Mouse (Mus musculus) fibroblast of lung, adult 2 months (primary cell): ENCODE data around the gene Rab3gap1.
"Not testable (repeated sequence)": the region's sequence is repeated elsewhere in the genome, so short reads cannot be mapped to it uniquely, and the experiment has no call there.

Source experiments
- DNase-seq: peaks from one replicate; pipeline ENCODE4 v3.0.0-alpha.2; 2011; ENCODE audit warnings: low read depth

The Rab3gap1 gene

DNA sequence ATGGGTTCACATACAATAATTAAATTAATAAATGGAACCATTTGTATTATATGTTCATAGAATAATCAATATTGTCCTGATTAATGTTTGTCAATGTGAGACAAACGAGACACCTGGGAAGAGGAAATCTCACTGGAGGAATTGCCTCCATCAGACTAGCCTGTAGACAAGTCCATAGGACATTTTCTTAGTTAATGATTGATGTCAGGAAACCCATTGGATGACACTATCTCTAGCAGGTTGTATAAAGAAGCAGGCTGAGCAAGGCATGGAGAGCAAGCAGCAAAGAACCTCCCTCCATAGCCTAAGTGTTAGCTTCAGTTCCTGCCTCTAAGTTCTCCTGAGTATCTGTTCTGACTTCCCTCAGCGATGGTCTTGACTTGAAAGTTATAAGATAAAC lies 64.8 kb downstream of the Rab3gap1 start:
- no peak for DNase-seq

DNA sequence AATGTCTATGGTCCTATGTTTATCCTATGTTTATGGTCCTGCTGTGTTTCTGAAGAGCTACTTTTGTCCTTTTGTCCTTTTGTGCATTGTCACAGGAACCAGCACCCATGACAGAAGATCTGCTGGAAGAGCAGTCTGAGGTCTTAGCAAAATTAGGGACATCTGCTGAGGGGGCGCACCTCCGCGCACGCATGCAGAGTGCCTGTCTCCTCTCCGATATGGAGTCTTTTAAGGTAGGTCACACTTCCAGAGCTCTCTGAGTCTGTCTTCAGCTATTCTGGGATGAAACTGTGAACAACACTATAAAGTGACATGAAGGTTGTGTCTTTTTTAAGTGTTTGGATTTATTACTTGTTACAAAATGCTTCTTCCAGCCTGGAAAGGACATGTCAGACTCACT lies 65.7 kb downstream of the Rab3gap1 start:
- no peak for DNase-seq

DNA sequence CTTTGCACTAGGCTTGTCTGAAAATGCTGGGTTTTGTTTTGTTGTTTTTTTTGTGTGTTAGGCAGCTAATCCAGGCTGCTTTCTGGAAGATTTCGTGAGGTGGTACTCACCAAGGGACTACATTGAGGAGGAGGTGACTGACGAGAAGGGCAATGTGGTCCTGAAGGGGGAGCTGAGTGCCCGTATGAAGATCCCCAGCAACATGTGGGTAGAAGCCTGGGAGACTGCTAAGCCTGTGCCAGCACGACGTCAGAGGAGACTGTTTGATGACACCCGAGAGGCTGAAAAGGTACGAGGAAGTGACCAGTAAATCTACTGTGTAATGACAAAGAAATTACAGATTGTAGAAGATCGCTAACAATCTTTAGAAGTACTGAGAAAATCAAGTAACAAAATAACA lies 68.7 kb downstream of the Rab3gap1 start:
- no peak for DNase-seq

DNA sequence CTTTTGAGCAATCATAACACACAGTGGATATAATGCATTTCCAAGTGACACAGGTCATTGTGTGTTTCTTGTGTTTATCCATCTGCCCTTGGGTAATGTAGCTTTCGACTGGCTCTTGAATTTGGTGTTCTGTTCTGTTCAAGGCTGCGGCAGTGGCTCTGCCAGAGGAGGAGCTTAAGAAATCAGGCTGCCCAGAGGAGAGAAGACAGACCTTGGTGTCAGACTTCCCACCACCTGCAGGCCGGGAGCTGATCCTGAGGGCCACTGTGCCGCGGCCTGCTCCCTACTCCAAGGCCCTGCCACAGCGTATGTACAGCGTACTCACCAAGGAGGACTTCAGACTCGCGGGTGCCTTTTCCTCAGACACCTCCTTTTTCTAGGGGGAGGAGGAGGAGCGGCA lies 73.7 kb downstream of the Rab3gap1 start:
- no peak for DNase-seq

DNA sequence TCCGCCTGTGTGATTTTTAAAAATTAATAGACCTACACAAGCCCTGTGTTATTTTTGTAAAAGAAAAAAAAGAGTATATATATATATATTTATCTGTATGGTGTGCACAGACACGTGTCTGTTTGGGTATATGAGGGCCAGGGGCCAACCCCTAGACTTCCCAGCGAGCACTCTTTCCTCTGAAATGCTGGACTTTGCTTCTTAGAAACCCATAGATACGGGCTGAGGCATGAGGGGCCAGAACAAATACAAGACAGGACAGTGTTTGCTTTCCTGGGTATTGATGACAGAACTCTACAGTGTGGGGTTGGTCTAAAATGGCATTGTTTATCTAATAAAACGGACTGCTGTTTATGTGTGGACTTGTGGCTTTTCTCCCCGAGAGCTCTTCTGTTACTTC lies 74.9 kb downstream of the Rab3gap1 start:
- DNase-seq: no peak

DNA sequence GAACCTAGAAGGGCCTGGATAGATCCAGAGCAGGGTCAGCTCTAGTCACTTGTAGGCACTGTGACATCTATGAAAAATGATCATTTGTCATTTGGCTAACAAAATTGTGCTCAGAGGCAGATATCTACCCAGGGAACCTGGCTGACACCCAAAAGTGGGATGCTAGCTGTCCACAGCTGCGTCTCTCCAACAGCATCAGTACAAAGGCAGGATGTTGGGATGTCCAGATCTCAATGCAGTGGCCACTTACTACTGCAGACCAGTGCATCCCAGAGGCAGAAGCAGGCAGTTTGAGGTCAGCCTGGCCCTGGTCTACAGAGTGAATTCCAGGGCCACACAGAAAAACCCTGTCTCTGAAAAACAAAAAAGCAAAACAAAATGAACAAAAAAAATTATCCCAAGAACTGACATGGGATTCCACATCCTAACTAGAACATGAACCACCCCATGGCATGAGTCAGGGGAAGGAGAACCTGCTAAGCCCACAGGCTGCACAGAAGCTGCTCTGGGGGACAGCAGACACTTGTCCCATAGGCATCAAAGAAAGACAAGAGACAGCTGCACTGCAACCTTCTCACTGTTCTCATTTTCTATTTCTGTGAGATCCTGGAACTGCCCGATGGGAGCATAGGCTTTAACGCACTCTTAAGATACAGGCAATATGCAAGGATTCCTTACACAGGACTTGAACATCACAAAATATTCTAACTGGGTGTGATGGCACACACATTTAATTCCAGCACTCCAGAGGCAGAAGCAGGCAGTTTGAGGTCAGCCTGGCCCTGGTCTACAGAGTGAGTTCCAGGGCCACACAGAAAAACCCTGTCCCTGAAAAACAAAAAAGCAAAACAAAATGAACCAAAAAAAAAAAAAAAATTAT lies 77.4 kb downstream of the Rab3gap1 start:
- no peak for DNase-seq

DNA sequence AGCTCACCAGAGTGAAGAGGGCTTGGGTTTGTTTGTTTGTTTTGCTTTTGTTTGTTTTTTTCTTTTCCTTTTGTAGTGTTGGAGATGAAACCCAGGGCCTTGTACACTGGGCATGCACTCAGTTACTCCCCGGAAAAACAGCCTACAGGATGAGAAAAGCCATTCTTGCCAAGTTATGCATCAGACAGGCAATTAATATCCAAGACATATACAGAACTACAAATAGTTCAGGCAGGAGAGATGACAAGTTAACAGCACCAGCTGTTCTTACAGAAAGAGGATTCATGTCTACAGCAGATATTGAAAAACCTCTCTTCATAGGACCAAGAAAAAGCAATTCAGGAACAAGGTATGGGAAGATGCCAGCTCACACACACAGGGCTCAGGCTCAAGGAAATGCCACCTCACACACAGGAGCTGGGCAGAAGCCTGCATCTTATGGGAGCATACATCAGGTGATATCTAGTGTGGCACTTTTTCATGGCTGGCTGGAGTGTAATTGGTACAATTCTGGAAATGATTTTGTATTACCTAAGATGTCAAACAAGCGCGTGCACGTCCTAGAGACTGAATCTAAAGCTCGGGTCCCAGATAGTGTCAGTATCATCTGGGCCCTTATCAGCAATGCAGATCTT lies 78.2 kb downstream of the Rab3gap1 start:
- DNase-seq: no peak

DNA sequence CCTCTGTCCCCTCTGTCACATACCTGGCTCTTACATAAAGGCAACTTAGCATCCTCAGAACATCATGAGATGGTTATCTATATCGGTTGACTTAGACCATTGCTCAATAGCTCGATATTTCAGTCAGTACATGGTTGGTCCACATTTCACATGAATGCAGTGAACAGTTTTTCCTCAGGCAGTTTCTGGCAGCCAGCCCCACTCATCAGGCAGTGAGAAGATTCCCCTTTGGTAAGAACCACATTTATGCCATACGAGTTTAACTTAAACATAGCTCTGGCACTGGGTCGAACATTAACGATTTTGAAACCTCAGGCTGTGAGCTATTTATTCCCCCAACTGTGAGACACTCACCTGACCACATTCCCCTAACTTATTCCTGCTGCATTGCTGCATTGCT lies 80.2 kb downstream of the Rab3gap1 start:
- DNase-seq: no peak

DNA sequence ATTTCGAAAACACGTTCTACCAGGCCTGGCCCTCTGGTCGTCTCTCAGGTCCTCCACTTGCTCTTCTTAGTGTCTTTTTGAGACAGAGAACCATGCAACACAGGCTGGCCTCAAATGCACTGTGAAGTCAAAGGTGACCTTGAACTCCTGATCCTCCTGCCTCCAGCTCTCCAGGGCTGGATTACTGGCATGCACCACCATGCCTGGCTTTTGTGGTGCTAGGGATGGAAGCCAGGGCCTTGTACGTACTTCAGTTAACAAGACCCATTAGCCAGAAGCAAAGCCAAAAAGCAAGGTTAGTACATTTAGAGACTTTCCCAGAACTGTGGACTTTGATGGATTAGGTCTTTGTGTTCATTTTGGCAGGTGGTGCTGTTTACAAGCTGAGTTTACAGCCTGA lies 83.7 kb downstream of the Rab3gap1 start:
- DNase-seq: no peak

DNA sequence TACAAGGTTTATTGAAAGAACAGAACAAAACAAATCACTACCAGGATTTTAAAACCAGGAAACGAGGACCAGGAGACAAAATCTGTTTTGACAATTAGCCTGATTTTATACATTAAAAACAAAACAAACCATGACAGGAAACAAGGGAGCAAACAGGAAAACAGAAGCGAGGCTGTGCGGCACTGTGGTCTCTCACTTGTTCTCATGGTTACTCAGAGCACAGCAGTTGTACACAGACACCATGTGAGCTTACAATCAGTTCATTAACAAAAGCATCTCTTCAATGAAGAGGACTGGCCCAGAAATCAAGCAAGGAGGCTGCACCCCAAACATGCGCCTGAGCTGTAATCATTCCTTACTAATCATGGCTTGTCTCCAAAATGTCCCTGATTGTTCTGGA lies 85.6 kb downstream of the Rab3gap1 start:
- not testable (repeated sequence) for DNase-seq

DNA sequence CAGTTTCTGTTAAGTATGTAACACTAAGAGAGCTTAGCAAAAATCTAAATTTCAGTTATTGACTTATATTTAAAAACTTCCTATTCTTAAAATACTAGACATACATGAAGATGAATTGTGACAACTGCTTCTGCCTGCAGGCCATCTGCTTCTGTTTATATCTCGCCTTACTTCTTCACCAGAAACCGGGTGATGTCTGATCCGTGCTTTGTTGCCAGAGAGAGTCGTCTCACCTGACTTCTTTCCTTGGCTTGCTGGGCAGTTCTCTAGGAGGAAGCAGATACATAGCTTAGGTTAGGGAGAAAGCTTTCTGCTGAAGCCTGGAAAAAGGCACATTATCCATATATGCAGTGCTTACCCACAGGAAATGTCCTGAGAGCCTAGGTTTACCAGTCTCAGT lies 86.2 kb downstream of the Rab3gap1 start:
- no peak for DNase-seq

DNA sequence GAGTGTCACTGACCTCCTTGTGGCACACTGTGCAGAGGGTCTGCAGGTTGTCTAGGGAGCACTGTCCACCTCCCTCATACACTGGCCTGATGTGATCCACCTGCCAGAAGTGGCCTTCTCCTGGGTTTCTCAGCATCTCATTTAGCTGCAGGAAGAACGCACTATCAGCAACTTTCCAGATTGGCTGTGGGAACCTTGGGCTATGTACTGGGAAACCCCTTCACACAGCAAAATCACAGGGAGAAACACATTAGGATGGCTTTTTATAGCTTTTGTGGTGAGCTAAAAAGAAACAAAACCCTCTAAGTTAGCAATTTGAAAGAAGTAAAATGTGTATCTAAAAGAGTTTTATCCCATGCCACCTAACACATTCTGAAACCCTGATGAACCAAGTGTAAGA lies 88.0 kb downstream of the Rab3gap1 start:
- no peak for DNase-seq

DNA sequence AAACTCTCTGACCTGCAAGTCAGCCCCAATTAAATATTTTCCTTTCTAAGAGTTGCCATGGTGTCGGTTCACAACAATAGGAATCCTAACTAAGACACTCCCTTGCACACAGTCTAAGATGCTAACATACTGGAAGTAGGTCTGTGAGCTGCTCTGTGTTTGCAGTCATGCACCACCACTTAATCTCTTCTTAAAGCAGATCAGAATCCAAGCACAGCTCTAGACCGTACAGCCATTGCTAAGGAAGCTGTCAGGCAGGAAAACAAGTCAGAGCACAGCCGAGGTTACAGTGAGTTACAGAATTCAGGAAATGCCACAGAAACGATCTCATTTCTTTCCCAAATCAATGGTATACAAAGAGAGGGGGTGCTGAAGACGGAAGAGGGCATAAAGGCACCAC lies 90.2 kb downstream of the Rab3gap1 start:
- DNase-seq: no peak

DNA sequence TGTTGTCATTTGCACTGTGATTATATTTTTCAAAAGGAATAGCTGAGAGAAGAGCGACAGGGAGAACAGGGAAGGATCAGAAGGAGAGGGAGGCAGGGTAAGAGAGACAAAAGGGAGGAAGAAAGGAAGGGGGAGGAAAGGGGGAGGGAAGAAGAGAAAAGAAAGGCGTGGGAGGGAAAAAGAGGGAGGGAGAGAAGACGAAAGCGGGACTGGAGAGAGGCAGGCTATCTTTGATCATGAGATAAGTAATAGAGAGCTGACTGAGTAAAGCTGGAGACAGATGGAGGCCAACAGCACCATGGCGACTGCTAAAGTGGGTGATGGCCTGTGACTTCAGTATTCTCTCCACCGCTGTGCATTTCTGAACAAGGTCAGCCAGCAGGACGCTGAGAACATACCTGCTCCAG lies 90.7 kb downstream of the Rab3gap1 start:
- no peak for DNase-seq

- no peak for DNase-seq
These were observed 92.6 kb downstream of the Rab3gap1 start for GRCm38 (mm10) chr1:127961140-127961539.

- DNase-seq: no peak
These were observed 94.8 kb downstream of the Rab3gap1 start for GRCm38 (mm10) chr1:127963326-127963725.

GRCm38 (mm10) chr1:127970870-127971269 lies 102.3 kb downstream of the Rab3gap1 start:
- DNase-seq: no peak

DNA sequence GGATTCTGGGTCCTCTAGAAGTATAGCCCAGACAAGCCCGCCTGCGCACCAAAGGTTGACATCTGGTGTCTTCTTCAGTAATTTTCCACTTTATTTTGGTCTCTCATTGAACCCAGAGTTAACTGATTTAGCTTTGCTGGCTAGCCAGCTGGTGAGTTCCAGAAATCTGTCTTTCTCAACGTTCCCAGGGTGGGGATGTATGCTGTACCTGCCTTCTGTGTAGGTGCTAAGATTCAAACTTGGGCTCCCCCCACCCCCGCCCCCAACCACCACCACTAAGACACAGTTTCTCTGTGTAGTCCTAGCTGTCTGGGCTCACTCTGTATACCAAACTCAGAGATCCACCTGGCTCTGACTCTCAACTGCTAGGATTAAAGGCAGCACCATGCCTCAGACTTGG lies 105.5 kb downstream of the Rab3gap1 start:
- no peak for DNase-seq

GRCm38 (mm10) chr1:127975676-127976075 lies 107.1 kb downstream of the Rab3gap1 start:
- DNase-seq: peak; percentile 36

DNA sequence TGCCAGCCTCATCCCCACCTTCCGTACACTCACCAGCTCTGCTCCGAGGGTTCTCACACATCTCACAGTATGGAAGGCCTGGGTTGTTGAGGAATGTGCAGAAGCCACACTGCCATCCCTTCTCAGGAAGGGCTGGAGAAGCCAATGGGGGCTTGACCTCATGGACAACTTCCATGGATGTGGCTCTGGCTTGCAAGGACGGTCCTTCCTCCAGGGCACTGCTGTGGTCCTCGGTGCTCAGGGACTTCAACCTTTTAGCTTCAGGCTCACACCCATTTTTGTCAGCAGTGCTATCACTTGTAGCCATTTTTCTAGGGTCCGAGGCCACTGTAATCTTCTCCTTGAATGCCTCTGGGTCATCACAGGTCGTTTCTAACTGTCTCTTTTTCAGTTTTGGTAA lies 107.5 kb downstream of the Rab3gap1 start:
- DNase-seq: no peak

DNA sequence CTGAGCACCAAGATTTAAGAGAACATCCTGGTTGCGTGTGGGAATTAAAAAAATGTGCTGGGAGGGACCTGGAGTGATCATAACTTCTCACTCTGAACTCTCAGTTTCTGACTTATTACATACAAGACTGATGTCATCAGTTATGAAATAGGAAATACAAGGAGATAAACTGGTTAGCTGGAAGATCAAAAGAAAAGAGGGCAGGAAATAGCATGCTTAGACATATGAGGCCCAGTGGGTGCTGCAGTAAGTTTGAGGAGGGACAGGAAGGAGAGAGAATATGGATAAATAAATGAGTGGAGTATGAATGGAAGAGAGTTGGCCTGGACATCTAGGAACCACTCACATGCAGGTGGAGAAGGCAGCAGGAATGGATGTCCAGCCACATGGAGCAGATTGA lies 109.6 kb downstream of the Rab3gap1 start:
- DNase-seq: no peak

- no peak for DNase-seq
These were observed 112.5 kb downstream of the Rab3gap1 start for GRCm38 (mm10) chr1:127980911-127981559.

- DNase-seq: no peak
These were observed 113.7 kb downstream of the Rab3gap1 start for GRCm38 (mm10) chr1:127982268-127982667.
